Mouse (Mus musculus): Measurements from ENCODE around the gene Tanc1. TPM values are rescaled to one million over a fixed set of nuclear protein-coding genes. Genes with fewer than 3 reads are reported as not detected.

Gene Tanc1
- polyA plus RNA-seq, 1 experiment from 2014 or later = 22.9 TPM

DNA sequence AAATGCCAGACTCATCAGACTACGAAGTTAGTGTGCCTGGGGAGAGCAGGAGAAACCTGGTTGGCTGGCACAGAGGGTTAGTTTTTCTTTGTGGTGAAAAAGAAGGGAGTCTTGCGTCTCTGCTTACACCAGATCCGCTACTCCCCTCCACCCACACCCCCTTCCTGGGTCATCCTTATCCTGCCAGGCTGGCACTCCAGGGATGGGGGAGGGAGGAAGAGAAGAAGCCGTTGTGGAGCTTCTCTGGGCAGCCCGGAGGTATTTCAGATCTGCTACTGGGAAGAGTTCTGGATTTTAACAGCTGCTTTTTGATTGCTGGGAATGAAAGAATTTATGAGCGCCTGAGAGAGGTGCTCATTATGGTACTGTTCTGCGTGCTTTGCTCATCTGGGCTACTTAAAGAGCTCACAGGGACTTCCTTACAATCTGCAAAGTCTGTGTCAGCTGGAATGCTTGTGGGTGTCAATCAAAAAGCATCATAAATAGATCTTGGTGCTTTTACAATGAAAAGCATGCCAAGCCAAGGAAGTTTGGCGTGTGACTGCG is 1.7 kb downstream of the Tanc1 start:
- Histone ChIP-seq H3K4me1 (replicated peaks) (peaks cover 53% of the 10 kb centered on the region), H3K27me3 (no peaks in the 10 kb centered on the region), H3K36me3 (no peaks in the 10 kb centered on the region), H3K9me3 (replicated peaks) (no peaks in the 10 kb centered on the region), H3K4me3 (peak overlapping the region; percentile 87), H3K4me2 (peak overlapping the region; percentile 76), H3K27ac (peak overlapping the region; percentile 97), H3K9ac (peak overlapping the region; percentile 91)
- WGBS = 10% methylated on average over 9 of the region's 9 CpGs
- no peak for ATAC-seq (replicated peaks; ENCODE audit: insufficient number of reproducible peaks, insufficient read depth, low FRiP score, low read depth)

DNA sequence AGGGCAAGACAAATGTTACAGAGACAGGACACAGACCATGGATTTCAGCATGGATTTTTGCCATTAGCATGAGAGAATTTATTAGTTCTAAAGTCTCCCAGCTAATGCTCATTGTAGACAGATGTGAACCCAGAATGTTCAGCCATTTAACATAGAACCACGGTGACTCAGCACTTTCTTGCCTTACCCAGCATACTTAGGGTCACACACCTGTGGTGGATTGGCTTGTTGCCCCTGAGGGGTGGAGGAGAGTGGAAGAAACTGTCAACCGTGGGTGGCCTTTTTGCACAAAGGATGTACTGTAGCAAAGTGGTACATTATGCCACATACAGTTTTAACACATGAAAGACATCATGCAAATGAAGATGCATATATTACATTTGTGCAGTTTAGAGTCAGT is 5.0 kb downstream of the Tanc1 start:
- H3K27me3 ChIP-seq = no peaks in the 10 kb centered on the region
- peaks cover 44% of the 10 kb centered on the region for H3K4me1 ChIP-seq (replicated peaks)
- H3K9ac ChIP-seq = no peak overlapping the region
- WGBS = 69% methylated on average over 2 of the region's 2 CpGs
- no peaks in the 10 kb centered on the region for H3K36me3 ChIP-seq
- no peak overlapping the region for H3K4me2 ChIP-seq
- no peak overlapping the region for H3K27ac ChIP-seq
- no peak overlapping the region for H3K4me3 ChIP-seq
- H3K9me3 ChIP-seq (replicated peaks) = no peaks in the 10 kb centered on the region
- ATAC-seq (replicated peaks; ENCODE audit: insufficient number of reproducible peaks, insufficient read depth, low FRiP score, low read depth) = no peak

DNA sequence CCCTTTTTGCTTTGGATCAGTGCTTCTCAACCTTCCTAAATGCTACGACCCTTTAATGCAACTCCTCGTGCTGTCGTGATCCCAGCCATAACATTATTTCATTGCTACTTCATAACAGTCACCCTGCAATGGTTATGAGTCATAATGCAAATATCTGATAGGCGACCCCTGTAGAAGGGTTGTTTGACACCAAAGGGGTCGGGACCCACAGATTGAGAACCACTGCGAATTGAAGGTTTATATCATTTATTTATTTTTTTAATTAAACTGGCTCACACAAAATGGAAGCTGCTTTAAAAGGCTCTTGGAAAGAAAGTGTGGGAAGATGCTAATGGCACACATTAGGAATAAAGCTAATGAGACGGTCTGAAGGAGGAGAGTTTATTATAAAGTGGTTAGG is 7.2 kb downstream of the Tanc1 start:
- Histone ChIP-seq H3K4me2 (no peak overlapping the region), H3K4me3 (no peak overlapping the region), H3K4me1 (replicated peaks) (peaks cover 55% of the 10 kb centered on the region), H3K27ac (no peak overlapping the region), H3K36me3 (no peaks in the 10 kb centered on the region), H3K27me3 (no peaks in the 10 kb centered on the region), H3K9me3 (replicated peaks) (no peaks in the 10 kb centered on the region), H3K9ac (no peak overlapping the region)
- 84% methylated on average over 7 of the region's 7 CpGs for WGBS
- no peak for ATAC-seq (replicated peaks; ENCODE audit: insufficient number of reproducible peaks, insufficient read depth, low FRiP score, low read depth)

DNA sequence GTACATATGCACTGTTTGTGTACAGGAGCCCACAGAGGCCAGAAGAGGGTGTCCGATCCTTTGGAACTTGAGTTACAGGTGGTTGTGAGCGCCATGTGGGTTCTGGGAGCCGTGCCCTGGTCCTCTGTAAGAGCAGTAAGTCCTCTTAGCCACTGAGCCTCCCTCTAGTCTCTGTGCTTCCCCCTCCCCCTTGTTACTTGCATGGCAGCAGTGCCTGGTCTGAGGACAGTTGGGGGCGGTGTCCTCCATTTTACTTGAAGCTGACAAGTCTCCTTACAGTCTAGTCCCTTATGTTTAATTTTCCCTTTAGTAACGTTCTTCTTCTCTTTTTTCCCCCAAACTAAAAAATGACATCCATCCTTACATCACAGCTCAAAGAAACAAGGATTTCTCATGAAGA is 8.8 kb downstream of the Tanc1 start:
- Histone ChIP-seq H3K9ac (no peak overlapping the region), H3K36me3 (no peaks in the 10 kb centered on the region), H3K4me1 (replicated peaks) (peaks cover 46% of the 10 kb centered on the region), H3K4me2 (no peak overlapping the region), H3K27ac (no peak overlapping the region), H3K27me3 (no peaks in the 10 kb centered on the region), H3K9me3 (replicated peaks) (no peaks in the 10 kb centered on the region), H3K4me3 (no peak overlapping the region)
- no peak for ATAC-seq (replicated peaks; ENCODE audit: insufficient number of reproducible peaks, insufficient read depth, low FRiP score, low read depth)
- WGBS = 91% methylated on average over 5 of the region's 5 CpGs

DNA sequence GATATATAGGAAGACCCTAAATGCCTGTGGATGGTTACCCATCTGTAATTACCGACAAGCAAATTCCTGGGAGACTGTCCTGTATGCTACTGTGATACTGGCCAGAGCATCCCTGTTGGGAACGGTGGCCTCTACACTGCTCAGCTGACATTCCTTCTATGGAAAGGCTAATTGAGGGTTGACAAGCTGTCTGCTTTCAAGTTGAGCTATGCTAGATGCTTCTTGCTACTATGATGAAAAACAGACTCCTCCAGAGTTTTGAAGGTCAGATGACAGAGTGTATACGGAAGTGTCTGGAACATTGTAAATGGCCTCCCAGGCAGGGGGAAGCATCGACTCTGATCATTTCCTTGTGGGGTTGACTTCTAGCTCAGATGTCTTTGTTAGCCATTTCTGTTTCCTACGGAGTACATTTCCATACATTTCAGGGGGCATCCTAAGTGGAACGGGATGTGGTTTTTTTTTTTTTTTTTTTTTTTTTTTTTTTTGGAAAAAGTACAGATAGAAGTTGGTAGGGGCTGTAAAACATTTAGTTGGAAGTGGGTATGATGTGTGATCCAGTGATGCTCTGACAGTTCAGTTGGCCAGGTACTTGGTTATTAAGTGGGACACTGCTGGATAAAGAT is 10.8 kb downstream of the Tanc1 start:
- WGBS = 11% methylated on average over 6 of the region's 6 CpGs
- H3K4me2 ChIP-seq = peak overlapping the region; percentile 42

DNA sequence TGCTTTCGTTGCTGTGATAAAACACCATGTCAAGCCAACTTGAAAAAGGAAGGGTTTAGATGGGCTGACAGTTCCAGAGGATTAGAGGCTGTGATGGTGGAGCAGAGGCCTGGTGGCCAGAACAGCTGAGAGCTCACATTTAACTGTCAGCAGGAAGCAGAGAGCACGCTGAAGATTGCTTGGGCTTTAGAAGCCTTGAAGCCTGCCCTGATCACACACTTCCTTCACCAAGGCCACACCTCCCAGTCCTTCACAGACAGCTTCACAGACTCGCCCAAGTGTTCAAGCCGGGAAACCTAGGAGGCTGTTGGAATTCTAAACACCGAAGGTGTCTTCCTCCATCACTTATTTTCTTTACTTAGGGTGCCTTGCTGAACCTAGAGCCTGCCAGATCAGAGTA is 12.0 kb downstream of the Tanc1 start:
- WGBS = 53% methylated on average over 5 of the region's 5 CpGs
- H3K36me3 ChIP-seq = no peaks in the 10 kb centered on the region

More for the DNA sequence above, 10.8 kb downstream of the Tanc1 start:
- ATAC-seq (replicated peaks; ENCODE audit: insufficient number of reproducible peaks, insufficient read depth, low FRiP score, low read depth) = peak; percentile 89
- H3K9ac ChIP-seq = no peak overlapping the region
- no peak overlapping the region for H3K4me3 ChIP-seq
- H3K27me3 ChIP-seq = no peaks in the 10 kb centered on the region
- H3K36me3 ChIP-seq = no peaks in the 10 kb centered on the region
- peaks cover 48% of the 10 kb centered on the region for H3K4me1 ChIP-seq (replicated peaks)
- peak overlapping the region; percentile 77 for H3K27ac ChIP-seq
- H3K9me3 ChIP-seq (replicated peaks) = no peaks in the 10 kb centered on the region

DNA sequence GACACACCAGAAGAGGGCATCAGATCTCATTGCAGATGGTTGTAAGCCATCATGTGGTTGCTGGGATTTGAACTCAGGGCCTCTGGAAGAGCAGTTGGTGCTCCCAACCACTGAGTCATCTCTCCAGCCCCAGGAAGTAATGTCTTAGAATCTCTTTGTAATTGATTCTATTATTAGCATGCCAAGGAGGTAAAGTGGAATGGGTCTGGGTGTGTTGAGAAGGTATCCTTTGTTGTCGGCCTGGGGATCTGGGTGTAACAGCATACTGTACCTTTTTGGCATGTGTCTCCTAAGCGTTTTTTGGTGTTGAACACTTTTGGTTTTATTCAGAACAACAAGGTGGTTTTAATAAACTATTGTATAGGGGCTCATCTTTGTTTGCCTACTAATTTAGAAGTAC is 13.6 kb downstream of the Tanc1 start:
- Histone ChIP-seq H3K9ac (no peak overlapping the region), H3K27me3 (no peaks in the 10 kb centered on the region), H3K36me3 (no peaks in the 10 kb centered on the region), H3K9me3 (replicated peaks) (no peaks in the 10 kb centered on the region), H3K4me3 (no peak overlapping the region), H3K4me2 (no peak overlapping the region), H3K27ac (no peak overlapping the region), H3K4me1 (replicated peaks) (peaks cover 72% of the 10 kb centered on the region)
- WGBS = 74% methylated on average over 2 of the region's 2 CpGs
- no peak for ATAC-seq (replicated peaks; ENCODE audit: insufficient number of reproducible peaks, insufficient read depth, low FRiP score, low read depth)

More for the DNA sequence above, 12.0 kb downstream of the Tanc1 start:
- no peaks in the 10 kb centered on the region for H3K27me3 ChIP-seq
- no peak overlapping the region for H3K9ac ChIP-seq
- peaks cover 56% of the 10 kb centered on the region for H3K4me1 ChIP-seq (replicated peaks)
- H3K27ac ChIP-seq = peak overlapping the region; percentile 77
- no peak for ATAC-seq (replicated peaks; ENCODE audit: insufficient number of reproducible peaks, insufficient read depth, low FRiP score, low read depth)
- no peaks in the 10 kb centered on the region for H3K9me3 ChIP-seq (replicated peaks)
- H3K4me2 ChIP-seq = no peak overlapping the region
- no peak overlapping the region for H3K4me3 ChIP-seq

DNA sequence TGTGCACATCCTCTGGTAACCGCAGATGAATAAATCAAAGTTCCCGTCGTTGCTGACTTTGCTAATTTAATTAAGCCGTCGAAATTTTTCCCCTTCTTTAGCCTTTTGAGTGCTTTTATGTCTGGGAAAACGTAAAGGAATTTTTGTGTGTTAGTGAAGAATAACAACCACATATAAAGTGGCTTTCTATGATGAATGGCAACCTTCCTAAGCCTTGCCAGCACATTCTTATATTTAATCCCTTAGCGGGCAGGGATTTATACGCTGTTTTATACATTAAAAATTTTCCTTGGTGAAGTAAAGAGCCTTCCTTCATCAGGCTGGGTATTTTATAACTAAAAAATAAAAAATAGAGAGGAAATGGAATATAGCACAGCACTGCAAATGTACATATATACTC is 14.1 kb downstream of the Tanc1 start:
- Histone ChIP-seq H3K4me2 (no peak overlapping the region), H3K9me3 (replicated peaks) (no peaks in the 10 kb centered on the region), H3K4me1 (replicated peaks) (peaks cover 77% of the 10 kb centered on the region), H3K4me3 (no peak overlapping the region), H3K27ac (no peak overlapping the region), H3K9ac (no peak overlapping the region), H3K36me3 (no peaks in the 10 kb centered on the region), H3K27me3 (no peaks in the 10 kb centered on the region)
- ATAC-seq (replicated peaks; ENCODE audit: insufficient number of reproducible peaks, insufficient read depth, low FRiP score, low read depth) = no peak
- 74% methylated on average over 8 of the region's 8 CpGs for WGBS

DNA sequence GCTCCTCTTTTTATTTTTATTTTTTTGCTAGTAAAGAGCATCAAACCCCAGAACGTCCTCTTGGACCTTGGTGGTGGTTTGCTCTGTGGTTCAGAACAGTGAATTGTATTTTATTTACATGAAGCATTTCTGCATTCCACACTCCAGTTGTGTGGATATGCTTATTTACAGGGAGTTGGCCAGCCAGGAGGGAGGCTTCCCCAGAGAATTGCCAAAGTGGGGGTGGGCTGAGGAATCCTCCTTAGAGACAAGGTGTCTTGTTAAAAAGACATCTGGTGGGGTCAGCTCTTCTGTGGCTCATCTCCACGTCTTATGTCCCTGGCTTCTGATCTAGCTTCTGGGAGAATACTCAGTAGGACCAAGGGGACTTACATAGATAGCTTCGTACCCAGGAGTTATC is 14.6 kb downstream of the Tanc1 start:
- Histone ChIP-seq H3K27me3 (no peaks in the 10 kb centered on the region), H3K4me2 (no peak overlapping the region), H3K4me3 (no peak overlapping the region), H3K9ac (no peak overlapping the region), H3K9me3 (replicated peaks) (no peaks in the 10 kb centered on the region), H3K36me3 (no peaks in the 10 kb centered on the region), H3K4me1 (replicated peaks) (peaks cover 82% of the 10 kb centered on the region), H3K27ac (no peak overlapping the region)
- no peak for ATAC-seq (replicated peaks; ENCODE audit: insufficient number of reproducible peaks, insufficient read depth, low FRiP score, low read depth)
- WGBS = 69% methylated on average over 3 of the region's 3 CpGs

DNA sequence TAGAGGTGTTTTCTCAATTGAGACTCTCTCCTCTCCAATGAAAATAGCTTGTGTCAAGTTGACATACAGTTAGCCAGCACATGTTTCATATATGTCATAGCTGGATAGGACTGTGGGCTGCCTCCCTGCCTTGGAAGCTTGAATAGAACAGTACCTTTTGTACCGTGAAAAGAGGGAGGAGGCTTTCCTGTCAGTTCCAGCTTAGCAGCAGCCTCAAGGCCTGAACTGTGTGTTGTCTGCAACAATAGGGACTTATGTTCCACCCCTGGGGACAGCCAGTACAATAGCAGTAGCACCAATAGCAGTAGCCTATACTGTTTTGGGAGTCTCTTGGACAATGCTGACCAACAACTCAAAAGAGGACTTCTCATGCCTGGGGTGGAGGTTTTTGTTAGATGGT is 15.7 kb downstream of the Tanc1 start:
- Histone ChIP-seq H3K9me3 (replicated peaks) (no peaks in the 10 kb centered on the region), H3K9ac (no peak overlapping the region), H3K4me2 (peak overlapping the region; percentile 28; the same call in 1 of the 2 replicates), H3K27ac (peak overlapping the region; percentile 74), H3K4me3 (no peak overlapping the region), H3K27me3 (no peaks in the 10 kb centered on the region), H3K4me1 (replicated peaks) (peaks cover 79% of the 10 kb centered on the region), H3K36me3 (no peaks in the 10 kb centered on the region)
- no peak for ATAC-seq (replicated peaks; ENCODE audit: insufficient number of reproducible peaks, insufficient read depth, low FRiP score, low read depth)
- 31% methylated on average over 1 of the region's 1 CpGs for WGBS

DNA sequence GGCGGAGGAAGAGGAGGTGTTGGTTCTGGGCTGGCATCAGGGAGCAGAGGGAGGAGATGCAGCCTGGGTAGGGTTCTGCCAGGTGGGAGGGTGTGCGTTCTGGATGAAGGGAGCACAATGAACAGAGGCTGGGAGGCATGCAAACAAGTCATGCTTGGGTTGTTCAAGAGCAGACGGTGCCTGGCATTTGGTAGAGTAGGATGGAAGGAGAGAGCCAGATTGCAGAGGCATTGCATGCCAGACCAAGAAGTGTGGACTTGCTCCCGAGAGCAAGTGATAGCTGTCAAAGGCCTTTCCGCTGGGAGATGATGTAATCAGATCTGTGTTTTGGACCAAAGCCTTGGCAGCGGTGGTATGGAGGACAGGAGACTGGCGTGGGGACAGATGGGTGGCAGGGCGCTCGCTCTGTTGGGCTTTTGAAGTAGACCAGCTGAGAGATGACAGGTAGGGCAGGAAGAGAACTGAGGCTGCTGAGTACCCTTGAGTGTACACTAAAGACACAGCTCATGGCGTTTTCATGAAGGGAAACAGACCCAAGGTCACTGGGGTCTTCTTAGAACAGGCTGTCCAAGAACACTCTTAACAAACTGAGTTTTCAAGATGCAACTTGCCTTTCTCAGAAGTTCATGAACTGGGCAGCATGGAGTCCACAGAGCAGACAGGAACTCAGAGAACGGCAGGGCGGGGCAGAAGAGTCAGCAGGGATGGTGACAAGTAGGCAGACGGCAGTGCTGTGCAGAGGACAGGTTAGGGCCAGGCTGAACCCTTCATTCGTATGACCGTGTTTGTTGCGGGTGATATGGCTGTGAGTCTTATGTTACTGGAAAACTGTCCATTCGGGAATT is 16.4 kb downstream of the Tanc1 start:
- peak overlapping the region; percentile 74 for H3K27ac ChIP-seq
- WGBS = 42% methylated on average over 17 of the region's 17 CpGs
- H3K9me3 ChIP-seq (replicated peaks) = no peaks in the 10 kb centered on the region
- peaks cover 73% of the 10 kb centered on the region for H3K4me1 ChIP-seq (replicated peaks)
- no peak overlapping the region for H3K9ac ChIP-seq
- H3K4me3 ChIP-seq = no peak overlapping the region
- ATAC-seq (replicated peaks; ENCODE audit: insufficient number of reproducible peaks, insufficient read depth, low FRiP score, low read depth) = peak; percentile 45
- peak overlapping the region; percentile 28 for H3K4me2 ChIP-seq
- no peaks in the 10 kb centered on the region for H3K36me3 ChIP-seq
- H3K27me3 ChIP-seq = no peaks in the 10 kb centered on the region

Data from heart, embryonic 15.5 days (tissue).